Mouse (Mus musculus) lung, postnatal 0 days (tissue): ENCODE data around the gene Basp1.

Experiments used
- CTCF ChIP-seq: IDR thresholded peaks from 2 replicates; pipeline ENCODE4 v1.5.1; 2016; ENCODE audit warnings: antibody characterized with exemption, mild to moderate bottlenecking
- EP300 ChIP-seq: IDR thresholded peaks from 2 replicates; pipeline ENCODE4 v1.6.1; 2016; ENCODE audit warnings: antibody characterized with exemption, mild to moderate bottlenecking, control low read depth

DNA sequence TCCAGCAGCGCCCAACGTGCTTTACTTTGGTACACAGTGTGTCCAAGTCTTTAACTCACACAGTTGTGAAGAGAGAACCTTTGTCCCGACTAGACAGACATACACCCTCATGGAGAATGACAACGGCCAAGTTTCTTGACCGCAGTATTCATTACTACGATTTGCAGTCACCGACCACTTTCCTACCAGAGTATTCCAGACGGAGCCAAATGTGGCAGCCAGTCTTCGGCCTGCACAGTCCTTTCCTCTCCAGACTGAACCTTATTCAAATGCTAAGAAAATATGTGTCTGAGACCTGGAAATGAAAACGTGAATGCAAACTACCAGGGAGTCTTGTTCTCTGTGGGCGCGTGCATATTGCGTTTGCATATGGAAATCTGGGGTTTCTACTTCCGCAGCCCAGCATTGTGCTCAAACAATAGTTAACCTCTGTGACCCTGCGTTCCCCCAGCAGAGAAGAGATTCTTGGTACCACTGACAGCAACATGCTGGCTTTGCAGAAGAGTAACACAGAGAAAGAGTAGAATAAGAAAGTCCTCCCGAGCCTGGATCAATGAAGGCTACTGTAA lies 81.6 kb downstream of the Basp1 start:
- TF ChIP-seq EP300 (no peak), CTCF (no peak)
